Mouse (Mus musculus) 3T3-L1 (cell line): Measurements from ENCODE around the gene Vti1a.

Source experiments
- DNase-seq: peaks from one replicate; pipeline ENCODE4 v3.0.0-alpha.2; 2015; ENCODE audit warnings: low read depth, low spot score

Vti1a gene

DNA sequence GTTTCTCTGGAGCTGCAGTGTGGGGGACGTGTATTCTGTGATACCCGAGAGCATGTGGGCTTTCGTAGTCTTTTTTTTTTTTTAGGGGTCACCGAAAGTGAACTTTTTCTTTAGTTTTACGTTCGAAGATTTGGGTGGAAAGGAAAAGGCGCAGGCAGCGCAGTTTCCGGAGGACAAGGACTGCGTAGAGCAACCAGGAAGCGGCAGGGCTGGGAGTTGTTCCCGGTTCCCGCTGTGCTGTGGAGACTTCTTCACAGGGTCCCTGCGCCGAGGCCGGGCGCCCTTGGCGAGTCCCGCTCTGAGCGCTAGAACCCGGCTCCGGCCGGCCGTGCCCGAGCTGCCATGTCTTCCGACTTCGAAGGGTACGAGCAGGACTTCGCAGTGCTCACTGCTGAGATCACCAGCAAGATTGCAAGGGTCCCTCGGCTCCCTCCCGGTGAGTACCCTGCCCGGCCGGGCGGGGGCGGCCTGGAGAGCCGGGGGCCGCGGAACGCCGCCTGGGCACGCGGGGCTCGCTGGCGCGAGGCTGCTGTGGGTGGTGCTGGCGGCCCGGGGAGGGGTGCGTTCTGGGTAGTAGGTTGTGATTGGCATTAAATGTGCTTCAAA is at the start of gene Vti1a:
Gene Vti1a, plus strand, starts transcription at position 187 of the 606 bp plus-strand sequence.
- DNase-seq = peak; percentile 92

DNA sequence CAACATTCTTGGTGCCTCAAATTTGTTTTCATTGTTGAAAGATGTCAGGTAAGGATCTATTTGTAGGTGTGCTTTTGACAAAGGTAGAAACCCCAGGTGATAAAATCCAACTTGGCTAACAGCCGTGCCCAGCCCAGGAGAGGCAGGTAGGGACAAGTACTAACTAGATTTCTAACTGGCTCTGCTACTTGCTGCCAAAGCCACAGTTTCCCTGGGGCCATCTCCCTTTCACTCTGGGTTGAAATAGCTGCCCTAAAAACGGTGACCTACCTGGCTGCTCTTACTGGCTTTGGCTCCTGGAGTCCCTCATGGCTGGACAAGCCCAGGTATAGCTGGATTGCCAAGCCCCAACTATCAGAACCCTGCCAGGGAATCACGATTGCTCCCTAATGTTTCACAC is 49.3 kb upstream of the Vti1a start:
- no peak for DNase-seq

DNA sequence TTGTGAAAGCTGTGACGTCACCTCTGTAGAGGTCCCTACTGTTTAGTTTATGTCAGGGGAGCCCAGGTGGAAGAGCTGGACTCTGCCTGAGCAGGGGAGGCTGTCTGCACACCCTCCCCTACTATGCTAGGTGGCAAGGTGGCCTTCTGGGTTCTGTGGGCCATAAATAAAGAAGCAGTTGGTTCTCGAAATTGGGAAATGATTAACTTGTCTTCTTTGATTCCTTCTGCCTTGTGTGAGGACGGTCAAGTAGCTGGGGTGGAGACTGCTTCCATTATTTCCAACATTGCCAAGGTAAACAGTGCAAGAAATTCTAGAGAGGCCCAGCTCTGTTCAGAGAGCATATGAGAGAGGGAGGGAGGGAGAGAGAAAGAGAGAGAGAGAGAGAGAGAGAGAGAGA is 47.9 kb upstream of the Vti1a start:
- no peak for DNase-seq

DNA sequence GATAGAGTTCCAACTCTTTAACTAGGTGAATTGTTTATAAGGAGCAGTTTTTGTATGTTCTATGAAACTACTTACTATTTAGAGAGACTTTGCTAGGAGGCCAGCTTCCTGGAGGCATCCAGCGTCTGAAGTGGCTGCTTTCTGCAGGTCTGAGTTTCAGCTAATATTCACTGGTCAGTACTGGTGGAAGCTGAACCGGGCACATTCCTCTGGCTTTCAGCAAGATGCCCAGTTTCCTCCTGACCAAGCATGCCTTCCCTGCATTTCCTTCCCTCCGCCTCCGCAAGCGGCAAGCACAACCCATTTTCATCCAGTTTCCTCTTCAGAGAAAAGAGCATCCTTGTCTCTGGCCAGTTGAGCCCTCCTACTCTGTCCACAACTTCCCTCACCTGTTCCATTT is 47.0 kb upstream of the Vti1a start:
- no peak for DNase-seq

DNA sequence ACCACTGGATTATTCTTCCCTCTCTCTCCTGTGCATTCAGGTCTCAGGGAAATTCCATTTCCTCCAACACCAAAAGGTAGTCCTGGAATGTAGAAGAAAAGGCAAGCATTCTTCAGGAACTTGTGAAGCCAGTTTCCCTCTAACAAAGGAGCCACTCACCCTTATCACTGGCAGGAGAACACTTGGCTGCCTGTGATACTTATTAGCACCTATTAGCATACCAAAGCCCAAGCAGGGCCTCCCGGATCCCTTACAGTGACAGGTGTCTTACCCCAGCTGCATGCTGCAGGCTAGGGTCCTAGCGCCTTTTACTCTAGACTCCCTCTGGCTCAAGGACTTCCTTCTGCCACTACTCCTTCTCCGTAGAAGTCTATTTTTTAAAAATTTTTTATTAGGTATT is 44.6 kb upstream of the Vti1a start:
- DNase-seq = no peak

DNA sequence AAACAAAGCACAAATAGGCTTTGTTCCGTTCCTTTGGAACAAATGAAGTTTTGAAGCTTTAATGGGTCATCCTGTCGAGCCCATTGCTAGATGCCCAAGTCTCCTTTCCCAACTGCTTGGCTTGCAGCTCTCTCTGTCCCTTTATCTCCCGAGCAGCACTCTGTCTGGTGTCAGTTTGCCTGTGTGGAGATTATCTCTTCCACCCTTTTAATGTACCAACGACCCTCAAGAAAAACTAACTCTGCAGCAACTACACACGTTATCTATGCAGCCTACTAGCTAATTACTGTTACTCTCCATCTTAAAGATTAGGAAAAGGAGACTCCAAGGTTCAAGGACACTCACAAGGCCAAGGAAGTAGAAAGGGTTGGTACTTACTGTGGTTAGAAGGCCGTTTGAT is 42.8 kb upstream of the Vti1a start:
- no peak for DNase-seq

DNA sequence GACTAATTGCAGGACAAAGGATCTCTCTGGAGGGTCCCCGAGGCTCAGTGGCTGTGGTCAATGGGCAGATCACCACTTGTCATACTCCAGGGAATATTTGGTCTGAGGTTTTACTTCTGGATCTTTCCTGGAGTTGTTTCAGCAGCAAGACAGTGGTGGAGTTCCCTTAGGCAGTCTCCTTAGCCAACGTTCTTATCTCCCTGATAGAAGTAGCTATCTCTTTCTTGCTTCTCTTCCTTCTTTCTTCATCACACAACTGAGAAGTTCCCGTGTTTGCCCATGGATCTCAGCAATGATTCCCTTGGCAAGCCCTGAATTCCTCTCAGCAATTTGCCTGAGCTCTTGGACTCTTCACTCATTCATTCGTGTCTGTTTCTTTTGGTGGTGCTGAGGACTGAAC is 40.0 kb upstream of the Vti1a start:
- DNase-seq = no peak

DNA sequence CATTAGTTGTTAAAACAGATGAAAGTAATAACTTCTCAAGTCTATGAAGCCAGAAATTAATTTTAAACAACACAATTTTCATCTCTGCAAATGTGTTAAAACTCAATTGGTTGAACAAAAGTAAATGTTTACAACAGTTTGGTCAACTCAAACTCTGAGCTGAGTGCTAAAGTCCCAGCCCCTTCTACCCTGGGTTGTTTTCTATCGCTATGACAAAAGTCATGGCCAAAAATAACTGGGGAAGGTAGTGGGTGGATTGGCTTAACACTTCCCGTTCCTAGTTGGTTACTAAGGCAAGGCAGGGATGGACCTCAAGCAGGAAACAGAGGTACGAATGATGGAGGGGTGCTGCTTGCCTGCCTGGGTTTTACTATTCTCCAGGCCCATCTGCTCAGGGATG is 39.3 kb upstream of the Vti1a start:
- no peak for DNase-seq

DNA sequence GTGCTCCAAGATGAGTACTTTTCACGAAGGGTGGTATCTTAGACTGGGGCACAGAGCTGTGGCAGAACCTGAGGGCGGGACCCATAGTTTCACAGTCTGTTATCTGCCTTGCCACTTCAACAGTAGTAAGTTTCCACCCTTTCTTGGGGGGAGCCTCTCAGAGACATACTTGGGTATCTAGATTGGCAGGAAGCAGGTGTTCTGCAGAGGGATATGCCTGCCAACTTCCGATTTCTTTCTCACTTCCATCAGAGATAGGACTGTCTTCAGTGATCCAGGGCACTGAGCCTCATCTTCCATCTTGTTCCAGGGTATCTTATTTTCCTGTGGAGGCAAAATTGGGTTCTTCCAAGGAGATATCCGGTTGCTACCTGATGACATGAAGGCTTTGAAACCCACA is 32.0 kb upstream of the Vti1a start:
- no peak for DNase-seq

DNA sequence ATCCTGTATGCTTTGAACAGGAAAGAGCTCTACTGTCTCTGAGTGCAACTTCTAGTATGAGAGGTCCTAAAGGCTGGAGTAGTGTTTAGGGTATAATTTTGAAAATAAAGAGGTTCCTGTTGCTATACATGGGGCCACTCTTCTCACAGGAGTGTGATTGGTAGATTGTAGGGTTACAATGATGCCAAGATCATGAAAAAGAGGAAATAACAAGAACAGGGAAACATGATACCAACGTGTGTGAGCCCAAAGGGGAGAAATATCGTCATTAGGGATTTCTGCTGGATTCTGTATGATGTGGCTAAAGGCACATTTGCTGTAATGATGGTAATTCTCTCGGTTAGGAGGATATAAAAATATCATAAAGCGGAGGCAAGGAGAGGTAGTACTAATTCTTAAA is 30.1 kb upstream of the Vti1a start:
- DNase-seq = no peak

DNA sequence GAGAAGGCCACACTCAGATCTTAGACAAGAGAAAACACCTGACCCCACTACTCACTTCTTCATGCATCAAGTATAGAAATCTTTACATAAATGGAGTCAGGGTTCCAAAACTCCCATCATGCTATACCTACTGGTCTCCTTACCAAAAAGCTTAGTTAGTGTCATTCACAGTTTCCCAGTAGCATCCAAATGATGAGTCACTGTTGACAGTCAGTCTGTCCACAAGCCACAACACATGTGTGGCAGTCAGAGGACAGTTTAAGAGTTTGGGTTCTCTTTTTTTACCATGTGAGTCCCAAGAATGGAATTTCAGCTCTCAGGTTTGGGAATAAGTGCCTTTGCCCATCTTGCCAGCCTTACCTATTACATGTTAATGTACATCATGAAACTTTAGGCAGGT is 27.1 kb upstream of the Vti1a start:
- peak; percentile 59 for DNase-seq

DNA sequence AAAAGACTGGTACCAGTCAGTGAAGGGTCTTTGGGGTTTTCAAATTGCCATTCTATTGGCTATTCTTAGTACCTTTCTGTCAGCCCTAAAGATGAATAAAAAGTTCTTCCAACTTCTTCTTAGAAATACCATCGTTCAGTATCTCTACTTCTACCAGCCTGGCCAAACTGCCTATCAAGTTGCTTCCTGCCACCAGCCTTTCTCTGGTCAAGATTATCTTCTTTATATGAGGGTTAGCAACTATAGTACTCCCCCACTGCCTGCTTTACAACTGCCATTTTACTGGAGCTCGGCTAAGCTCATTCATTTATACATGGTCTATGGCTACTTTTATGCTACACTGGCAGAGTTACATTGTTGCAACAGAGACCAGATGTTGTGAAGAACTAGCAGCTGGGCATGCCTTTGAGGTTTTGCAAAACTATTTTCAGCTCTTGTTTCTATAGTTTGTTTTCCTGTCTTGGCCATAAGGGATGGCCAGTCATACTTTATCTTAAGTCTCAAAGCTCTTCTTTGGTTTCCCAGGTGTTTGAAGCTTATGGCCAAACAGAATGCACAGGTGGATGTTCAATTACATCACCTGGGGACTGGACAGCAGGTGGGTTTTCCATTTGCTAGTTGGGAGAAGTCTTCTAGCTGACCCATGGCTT is 25.3 kb upstream of the Vti1a start:
- DNase-seq = peak; percentile 14

DNA sequence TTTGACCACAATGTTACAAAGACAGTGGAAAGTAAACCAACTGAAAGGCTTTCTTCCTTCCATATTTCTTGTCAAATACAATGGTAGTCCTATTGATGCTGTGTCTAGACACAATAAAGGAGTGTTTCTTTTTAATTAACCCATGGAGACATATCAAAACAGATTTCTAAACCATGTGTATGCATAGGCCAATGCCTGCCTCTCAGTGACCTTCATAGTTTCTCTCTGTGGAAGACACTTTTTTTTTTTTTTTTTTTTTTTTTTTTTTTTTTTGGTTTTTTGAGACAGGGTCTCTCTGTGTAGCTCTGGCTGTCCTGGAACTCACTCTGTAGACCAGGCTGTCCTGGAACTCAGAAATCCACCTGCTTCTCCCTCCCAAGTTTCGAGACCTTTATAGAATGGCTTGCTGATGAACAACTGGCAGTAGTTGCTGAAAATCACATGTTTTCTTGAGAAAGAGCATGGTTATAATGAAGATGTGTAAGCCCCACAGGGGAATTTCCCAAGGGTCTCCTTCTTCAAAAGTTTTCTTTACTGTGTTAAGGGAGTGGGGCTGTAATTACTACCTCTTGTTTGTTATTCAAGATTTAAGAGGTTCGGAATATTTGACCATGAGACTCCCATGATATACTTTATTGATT is 23.8 kb upstream of the Vti1a start:
- DNase-seq = no peak

DNA sequence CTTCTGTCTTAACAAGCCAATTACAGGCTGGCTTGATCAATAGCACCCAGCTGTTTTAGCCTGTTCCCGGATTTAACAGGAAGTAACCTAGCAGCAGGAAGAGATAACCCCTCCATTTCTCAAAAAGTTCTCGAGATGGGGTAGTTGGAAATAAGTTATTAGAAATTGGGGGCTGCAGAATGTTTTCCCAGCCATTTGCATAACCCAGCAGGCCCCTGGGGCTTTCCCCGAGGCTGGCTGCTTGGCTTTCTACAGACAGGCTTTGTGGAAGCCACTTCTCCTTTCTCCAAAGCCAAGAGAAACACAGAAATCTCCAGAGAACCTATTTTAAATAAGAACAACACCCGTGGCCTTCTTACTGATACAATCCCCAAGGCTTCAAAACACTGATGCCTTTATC is 22.9 kb upstream of the Vti1a start:
- no peak for DNase-seq

DNA sequence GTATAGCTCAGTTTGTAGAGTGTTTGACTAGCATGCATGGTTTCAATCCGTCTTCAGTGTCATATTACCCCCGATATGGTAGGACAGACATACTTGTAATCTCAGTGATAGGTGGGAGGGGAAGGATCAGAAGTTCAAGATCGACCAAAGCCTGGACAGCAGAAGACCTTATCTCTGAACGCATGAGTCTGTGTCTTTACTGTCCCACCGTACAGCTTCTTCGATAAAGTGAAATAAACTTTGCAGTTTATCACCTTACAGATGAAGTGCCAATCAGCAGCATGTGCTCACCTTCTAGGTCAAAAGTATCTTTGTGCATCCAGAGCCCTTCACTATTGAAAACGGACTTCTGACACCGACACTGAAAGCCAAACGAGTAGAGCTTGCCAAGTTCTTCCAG is 21.0 kb upstream of the Vti1a start:
- no peak for DNase-seq

DNA sequence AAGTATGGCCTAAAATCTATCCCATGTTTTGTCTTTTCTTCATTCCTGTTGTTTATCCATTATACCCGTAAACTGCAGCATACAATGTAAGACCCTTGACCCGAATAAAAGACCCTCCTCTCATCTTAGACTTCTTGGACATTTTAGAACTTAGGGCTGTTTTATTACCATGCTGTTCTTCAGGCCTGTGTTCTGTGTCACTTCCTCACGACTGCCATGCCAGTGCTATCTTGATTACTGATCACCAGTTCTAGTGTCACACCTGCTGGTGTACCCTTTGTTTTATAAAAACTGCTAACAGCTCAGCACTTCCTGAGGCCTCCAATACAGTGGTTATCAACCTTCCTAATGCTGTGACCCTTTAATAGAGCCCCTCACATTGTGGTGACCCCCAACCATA is 20.5 kb upstream of the Vti1a start:
- DNase-seq = no peak

DNA sequence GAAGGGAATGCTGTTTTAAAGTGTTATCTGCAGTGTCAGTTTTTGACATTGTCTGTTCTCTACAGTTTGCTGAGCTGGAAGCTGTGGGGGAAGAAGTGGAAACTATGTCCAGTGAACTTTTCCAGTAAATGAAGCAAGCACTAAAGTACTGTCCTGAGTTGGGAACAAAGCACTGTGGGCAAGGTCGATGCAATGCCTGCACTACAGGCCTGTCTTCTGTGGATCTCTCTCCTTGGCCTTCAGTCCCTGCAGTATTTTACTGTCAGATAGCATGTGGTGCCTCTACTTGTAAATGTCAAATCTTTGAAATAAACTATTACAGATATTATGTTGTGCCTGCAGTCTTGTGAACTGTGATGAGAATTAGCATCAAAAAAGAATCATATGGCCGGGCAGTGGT is 19.8 kb upstream of the Vti1a start:
- no peak for DNase-seq

DNA sequence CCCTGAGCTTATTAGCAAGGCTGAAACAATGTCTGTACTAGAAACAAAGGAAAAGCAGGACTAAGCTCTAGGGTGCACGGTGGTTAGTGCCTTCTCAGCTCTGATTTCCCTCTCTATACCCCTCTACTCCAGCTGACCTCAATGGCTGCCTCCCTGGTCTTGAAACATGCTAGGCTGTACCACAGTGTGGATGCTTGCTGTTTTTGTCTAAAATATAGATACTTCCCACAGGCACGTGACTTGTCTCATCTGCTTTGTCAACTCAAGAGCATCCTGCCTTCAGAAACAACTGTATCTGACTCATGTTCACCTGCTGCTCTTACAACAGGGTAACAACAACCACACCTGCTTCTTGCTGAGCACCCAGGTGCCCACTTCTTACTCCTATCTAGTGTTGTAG is 18.6 kb upstream of the Vti1a start:
- DNase-seq = no peak

DNA sequence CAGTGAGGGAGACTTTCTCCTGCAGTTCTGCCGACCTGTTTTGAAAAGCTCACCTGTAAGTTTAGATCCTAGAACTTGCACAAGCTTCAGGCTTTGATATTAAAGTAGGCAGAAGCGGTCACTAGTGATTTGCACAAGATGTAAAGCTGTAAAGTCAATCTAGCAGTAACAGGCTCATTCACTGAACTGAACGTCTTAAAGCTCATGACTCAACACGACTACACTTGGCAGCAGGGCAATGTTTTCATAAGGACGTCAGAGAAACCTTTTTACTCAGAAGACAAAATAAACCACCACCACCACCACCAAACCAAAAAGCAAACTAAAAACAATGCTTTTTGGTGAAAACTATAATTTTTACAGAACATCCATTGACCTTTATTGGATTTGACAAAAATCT is 18.1 kb upstream of the Vti1a start:
- peak; percentile 80 for DNase-seq

DNA sequence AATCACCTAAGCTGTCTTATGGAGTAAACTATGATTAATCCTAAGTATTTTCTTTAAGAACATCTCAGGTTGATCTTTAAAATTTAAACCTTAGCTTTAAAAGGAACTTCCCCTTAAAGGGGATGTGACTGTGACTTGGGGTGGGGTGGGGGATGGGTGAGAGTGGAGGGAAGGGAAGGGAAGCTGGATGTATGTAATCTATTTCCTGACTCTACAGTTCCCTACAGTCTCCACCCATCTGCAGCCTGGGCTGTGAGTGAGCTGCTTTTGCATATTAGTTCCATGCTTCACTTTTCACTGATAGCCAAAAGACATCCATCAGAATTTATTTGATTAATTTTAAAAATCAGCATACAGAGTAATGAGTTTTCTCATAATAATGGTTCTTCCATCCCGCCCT is 16.7 kb upstream of the Vti1a start:
- DNase-seq = no peak

DNA sequence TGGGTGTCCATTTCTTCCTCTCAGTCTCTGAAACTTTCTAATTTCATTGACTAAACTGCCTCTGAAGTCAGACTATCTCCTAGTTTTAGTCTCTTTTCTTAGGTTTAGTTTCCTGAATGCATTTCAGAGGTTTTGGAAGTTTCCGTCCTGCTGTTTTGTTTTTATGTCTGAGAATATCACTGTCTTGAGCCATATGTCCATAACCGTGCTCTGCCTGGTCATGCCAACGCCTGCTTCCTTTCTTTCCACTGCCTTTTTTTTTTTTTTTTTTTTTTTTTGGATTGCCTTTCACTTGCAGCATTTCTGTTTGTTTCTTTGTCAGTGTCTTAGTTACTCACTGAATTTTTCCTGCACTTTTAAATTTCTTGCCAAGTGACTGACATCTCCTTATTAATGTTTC is 15.6 kb upstream of the Vti1a start:
- DNase-seq = no peak

DNA sequence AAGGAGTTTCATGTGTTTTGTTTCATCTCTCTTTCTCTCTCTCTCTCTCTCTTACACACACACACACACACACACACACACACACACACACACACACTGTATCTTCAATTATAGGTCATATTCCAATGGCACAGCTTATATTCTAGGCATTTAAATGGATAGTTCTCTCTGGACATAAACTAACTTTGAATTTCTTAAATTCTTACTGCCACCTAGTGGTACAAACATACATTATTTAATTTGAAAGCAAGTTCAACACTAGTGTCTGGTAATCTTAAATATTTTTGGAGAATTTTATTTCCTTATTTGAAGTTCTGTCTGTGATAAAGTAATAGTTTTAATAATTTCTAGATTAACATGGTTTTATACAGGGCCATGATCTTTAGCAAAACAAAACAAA is 11.1 kb upstream of the Vti1a start:
- DNase-seq = peak; percentile 64

DNA sequence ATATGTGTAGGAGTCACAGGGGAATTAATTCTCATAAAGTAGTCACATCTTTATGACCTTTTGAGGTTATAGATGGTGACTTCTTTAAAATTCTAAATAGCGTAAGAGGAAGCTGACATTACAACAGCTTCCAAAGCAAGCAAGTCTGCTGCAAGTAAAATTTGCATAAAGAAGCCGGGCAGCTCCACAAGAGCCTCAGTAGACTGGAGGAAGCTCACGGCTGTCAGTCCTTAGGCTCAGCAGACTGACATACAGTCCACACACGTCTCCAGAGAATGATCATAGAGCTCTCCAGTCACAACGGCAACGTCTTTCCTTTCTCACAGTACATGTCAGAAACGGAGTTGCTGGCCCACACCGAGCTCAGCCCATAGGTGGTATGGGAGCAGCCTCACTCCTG is 4.2 kb upstream of the Vti1a start:
- DNase-seq = no peak

DNA sequence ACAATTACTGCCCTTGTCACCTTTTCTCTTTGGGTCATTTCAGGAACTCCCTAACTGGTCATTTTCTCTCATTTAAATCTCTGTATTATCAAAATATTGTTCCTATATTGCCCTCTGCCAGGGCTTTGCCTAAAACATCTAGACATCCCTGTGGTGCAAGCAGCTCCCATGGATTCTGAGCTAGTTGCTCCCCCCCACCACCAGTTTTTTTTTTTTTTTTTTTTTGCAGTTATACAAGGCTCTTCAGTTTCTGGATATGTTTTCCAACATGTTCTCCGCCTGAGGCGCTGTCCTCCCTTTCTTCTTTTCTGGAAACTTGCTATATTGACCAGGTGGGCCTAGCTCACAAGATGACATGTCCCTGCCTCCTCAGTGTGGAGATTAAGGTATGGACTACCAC is 2.4 kb upstream of the Vti1a start:
- DNase-seq = no peak
